Mouse (Mus musculus): Measurements from ENCODE around the gene Brd9.

The Brd9 gene

DNA sequence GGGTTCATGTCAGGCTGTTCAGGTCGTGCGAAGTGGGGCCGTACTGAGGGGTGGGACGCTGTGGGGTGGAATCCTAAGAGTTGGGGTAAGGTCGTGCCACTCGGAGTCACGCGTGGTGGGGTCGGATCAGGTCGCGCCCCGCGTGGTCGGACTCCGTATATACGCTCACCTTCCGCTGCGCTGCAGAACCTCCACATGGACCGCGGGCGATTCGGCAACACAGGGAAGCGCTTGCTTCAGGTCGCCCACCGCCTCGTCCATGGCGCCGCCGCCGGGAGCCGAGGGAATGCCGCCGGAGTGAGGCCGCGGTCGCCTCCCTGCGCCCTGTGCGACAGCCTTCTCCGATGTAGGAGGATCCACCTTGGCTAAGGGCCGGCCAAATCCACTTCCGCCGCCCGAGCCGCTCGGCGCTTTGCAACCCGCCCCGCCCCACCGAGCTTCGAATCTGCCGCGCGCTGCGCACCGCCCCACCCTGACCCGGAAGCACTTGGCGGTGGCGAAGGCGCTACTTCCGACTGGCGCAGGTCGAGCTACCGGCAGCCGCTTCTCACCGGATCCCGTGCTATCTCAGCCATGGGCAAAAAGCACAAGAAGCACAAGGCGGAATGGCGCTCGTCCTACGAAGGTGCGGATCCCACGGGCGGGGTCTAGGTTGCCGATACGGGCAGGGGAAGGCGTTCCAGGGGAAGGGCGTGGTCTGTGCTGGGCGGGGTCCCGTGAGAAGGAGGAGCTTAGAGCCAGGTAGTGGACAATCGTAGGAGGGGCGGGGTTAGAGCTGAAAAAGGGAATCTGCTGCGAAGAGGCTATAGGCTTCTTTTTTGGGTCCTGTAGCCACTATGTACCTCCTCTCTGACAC is at the start of gene Brd9, which contains the start of gene Trip13:
Gene Brd9 (plus strand): TSS at position 491 of the 856 bp plus-strand sequence.
Gene Trip13 (minus strand): TSS at position 464 of the 856 bp plus-strand sequence.
- DNase-seq (ENCODE audit: low spot score in 2 of 2): peak; percentile 82 to 89

DNA sequence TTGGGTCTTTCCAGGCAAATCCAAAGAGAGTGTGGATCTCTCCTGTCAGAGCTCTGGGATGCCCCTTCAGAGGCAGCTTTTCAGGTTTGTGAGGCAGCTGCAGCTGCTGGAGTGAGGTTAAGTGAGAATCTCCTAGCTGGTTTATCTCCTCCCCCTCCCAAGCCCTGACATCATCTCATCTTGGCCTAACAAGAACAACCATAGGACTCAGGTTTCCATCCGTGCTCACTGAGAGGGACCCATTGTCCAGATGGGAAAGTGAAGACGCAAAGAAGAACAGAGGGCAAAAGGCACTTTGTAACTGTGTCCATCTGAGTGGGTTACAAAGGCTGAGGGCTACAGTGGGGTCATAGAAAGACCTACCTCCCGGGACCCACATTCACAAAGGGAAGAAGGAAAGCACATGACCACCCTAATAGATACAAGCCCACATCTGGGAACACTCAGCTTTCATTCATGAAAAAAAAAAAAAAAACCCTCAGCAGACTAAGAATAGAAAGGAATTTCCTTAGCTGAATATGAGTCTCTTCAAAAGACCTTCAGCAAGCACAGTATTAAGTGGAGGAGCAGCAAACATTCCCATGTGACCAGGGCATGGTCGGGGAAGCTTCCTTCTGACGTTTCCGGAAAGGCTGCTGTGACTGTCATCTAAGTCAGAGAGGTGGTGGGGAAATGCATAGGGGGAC is 45.0 kb upstream of the Brd9 start:
- no peak for DNase-seq (ENCODE audit: low spot score in 2 of 2)

- DNase-seq (ENCODE audit: low spot score in 2 of 2): no peak
Measured at GRCm38 (mm10) chr13:73897561-73897960, 40.0 kb upstream of the Brd9 start.

DNA sequence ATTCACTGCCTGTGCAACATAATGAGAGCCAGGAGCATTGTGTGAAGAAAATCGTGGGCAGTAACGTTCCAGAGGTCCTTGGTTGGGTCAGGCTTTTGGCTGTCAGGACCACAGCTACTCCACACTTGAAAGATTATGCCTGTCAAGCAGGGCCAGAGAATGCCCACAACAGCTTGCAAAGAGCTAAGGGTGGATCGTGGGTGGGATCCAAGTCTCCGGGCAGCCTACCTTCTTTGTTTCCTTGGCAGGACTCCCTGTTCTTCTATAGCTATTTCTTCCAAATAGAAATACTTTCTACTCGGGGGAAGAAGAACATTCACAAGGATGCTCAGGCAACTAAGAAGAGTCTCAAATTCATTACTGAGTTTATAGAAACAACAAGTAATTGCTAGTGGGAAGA is 30.5 kb upstream of the Brd9 start:
- no peak for DNase-seq (ENCODE audit: low spot score in 2 of 2)

GRCm38 (mm10) chr13:73907683-73908412 is 29.8 kb upstream of the Brd9 start:
- DNase-seq (ENCODE audit: low spot score in 2 of 2): peak in 1 of 2 experiments; percentile 47

DNA sequence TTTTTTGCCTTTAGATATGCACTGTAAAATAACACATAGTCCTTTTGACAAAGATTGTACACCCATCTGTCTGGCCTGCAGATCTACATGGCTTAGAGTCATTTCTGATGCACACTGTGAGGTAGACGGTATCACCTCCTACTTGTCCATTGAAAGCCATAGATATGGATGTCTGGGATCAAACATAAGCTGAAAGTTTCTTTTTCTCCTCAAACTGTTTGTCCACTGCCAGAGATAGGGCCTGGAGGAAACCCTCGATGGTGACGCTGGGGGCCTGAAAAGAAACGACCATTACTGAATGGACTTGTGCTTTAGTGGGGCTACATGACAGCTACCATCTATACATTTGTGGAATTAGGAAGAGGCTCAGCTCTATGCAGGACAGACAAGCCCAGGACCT is 24.5 kb upstream of the Brd9 start:
- no peak for DNase-seq (ENCODE audit: low spot score in 2 of 2)

DNA sequence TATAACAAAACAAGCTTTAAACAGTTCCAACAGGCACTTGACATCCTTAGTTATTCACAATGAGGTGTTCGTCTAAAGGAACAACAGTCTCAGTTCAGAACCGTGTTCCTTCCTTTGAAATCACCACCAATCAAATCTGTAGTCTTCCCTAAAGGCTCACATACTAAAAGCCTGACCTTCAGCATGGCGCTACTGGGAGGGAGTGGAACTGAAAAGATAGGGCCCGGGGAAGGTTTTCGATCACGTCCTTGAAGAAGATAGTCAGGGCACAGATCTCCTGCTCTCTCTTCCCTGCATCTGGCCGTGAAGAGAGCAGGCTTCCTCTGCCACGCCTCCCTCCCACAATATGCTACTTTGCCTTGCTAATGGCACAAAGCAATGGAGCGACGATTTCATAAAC is 5.4 kb upstream of the Brd9 start:
- DNase-seq (ENCODE audit: low spot score in 2 of 2): no peak

DNA sequence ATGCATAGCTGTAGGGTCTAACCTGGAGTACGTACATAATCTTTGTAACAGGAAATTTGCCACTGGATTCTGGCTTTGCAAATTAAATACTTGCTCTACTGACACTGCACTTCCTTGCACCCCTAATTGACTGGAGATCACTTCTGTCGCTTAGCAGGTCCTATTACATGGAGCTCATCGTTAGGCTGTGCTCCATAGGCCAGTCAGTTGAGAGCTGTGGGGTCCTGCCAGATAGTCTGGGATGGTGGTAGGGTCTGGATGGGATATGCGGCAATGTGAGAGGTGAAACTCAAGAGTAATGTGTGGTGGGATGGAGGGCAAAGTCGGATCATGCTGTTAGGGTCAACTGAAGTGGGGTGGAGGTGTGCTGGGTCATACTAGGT is 682 bp upstream of the Brd9 start:
- DNase-seq (ENCODE audit: low spot score in 2 of 2): no peak

DNA sequence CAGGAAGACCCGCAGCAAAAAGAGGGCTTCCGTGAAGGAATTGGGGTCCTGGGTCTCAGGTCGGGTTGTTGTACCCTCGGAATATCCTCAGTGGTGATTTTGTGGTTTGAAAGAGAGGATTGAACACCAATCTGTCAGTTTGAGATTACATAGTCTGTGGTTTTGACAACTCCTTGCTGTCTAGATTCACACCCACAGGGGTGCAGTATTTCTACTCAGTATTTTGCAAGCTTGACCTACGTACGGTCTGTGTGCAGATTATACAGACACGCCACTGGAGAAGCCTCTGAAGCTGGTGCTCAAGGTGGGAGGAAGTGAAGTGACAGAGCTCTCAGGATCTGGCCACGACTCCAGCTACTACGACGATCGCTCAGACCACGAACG is 558 bp downstream of the Brd9 start:
- no peak for DNase-seq (ENCODE audit: low spot score in 2 of 2)

DNA sequence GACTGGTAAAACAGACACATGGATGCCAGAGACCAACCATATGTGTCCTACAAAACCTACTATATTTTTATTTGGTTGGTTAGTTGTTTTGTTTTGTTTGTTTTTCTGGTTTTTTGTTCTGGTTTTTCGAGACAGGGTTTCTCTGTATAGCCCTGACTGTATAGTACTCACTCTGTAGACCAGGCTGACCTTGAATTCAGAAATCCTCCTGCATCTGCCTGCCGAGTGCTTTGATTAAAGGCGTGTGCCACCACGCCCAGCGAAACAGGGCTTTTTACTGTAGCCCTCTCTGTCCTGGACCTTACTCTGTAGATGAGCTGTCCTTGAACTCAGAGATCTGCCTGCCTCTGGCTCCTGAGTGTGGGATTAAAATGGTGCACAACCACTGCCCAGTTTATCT is 1.5 kb downstream of the Brd9 start:
- no peak for DNase-seq (ENCODE audit: low spot score in 2 of 2)

GRCm38 (mm10) chr13:73944606-73945005 is 7.0 kb downstream of the Brd9 start:
- DNase-seq (ENCODE audit: low spot score in 2 of 2): no peak

- no peak for DNase-seq (ENCODE audit: low spot score in 2 of 2)
Measured at GRCm38 (mm10) chr13:73953551-73954130, 16.0 kb downstream of the Brd9 start.

- no peak for DNase-seq (ENCODE audit: low spot score in 2 of 2)
Measured at GRCm38 (mm10) chr13:73954666-73955065, 17.1 kb downstream of the Brd9 start.

- no peak for DNase-seq (ENCODE audit: low spot score in 2 of 2)
Measured at GRCm38 (mm10) chr13:73955531-73955930, 17.9 kb downstream of the Brd9 start.

DNA sequence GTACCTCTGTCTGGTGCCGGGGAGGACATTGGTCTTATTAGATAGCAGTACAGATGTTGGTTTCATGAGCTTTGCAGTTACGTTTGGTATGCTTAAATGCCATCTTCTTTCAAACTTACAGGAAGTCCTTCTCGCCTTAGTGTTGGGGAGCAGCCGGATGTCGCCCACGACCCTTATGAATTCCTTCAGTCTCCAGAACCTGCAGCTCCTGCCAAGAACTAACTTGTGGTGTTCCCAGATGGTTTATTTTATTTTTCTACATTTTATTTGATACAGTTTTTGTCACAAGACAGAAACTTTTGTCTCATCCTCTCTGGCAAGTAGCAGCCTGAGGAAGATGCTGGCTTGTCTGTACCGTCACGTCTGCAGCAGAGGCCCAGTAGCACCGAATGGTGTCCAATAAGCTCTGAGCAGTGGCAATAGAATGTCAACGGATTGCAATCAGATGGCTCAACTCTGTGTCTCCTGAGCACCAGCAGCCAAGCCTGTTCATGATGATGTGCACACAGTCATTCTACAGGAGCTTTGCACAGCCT is 22.6 kb downstream of the Brd9 start:
- DNase-seq (ENCODE audit: low spot score in 2 of 2): no peak

- no peak for DNase-seq (ENCODE audit: low spot score in 2 of 2)
Measured at GRCm38 (mm10) chr13:73961177-73961576, 23.6 kb downstream of the Brd9 start.

DNA sequence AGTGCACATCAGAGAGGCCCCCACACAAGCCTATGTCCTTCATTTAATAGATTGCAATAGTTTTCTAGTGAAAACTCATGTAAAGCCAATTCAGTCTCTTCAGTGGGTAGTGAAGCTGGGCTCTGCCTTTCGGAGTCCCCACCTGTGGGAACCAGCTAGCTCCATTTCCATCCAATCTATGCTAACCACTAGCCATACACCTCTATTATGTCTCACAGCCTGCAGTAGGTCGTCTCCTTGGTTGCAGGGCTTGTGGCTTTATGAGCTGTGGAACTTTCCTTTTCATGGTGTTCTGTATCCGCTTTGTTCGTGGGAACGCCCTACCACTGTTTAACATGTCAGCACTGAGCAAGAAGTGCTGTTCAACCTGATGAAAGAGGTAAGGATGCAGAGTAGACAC is 25.9 kb downstream of the Brd9 start, which contains the start of gene Zdhhc11:
Gene Zdhhc11 (plus strand): TSS at position 301 of the 400 bp plus-strand sequence.
- DNase-seq (ENCODE audit: low spot score in 2 of 2): no peak

GRCm38 (mm10) chr13:73970545-73971448 is 33.2 kb downstream of the Brd9 start:
- DNase-seq (ENCODE audit: low spot score in 2 of 2): peak in 1 of 2 experiments; percentile 44

- no peak for DNase-seq (ENCODE audit: low spot score in 2 of 2)
Measured at GRCm38 (mm10) chr13:73974523-73974922, 36.9 kb downstream of the Brd9 start.

DNA sequence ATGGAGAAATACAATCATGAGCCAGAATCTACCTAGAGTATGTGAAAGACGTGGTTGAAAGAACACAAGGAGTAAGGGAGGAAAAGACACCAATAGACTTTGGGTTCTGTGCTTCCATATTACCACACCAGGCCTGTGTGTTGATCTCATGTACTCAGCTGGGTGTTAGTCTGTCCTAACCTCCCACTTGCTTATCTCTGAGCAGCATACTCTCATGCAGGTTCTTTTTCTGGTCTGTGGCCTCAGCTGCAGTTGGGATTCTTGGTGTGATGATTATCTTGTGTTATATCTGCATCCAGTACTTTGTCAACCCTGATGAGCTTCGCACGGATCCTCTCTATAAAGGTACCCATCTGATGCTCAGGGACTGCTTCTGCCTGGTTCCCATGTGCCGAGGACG is 39.3 kb downstream of the Brd9 start:
- DNase-seq (ENCODE audit: low spot score in 2 of 2): no peak

GRCm38 (mm10) chr13:73990325-73990724 is 52.7 kb downstream of the Brd9 start:
- no peak for DNase-seq (ENCODE audit: low spot score in 2 of 2)
